Mouse (Mus musculus): ENCODE measurements around the gene Sval3. TPM values are rescaled to one million over a fixed set of nuclear protein-coding genes. Genes with fewer than 3 reads are reported as not detected.

Gene Sval3
- total RNA-seq (2014; rRNA removed) = not detected in 2 replicates
- not detected in 2 replicates for polyA plus RNA-seq (2015; fragmentation: Nextera tagmentation; extraction: Ambion mirVana)

DNA sequence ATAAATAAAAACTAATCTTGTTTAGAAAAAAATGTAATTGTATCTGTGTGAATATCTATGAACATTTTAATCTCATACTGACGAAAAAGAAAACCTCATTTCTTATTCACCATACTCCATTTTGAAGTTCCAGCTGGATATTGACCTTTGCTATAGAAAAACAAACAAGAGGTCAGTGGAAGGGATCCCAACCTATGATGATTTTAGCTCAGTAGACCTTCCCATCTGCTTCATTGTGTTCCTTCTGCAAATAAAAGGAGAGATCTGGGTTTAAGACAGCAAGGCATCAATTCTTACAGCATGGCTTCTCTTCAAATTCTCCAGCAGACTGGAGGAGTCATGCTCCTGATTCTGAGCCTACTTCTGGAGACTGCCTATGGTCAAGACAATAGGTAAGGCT is at the start of gene Sval3:
TSS of gene Sval3 (plus strand) at position 301 of the 400 bp plus-strand sequence.
- no peak for DNase-seq
- H3K27me3 ChIP-seq (ENCODE audit: insufficient read depth, low read length) = no peaks in the 10 kb centered on the region
- H3K4me3 ChIP-seq (ENCODE audit: low read depth, low read length) = no peak within 1 kb of the TSS
- H3K4me2 ChIP-seq (ENCODE audit: low read depth) = no peak within 1 kb of the TSS
- no peaks in the 10 kb centered on the region for H3K36me3 ChIP-seq (ENCODE audit: insufficient read depth)
- no peaks in the 10 kb centered on the region for H3K4me1 ChIP-seq (ENCODE audit: insufficient read depth)
- no peaks in the 10 kb centered on the region for H3K9me3 ChIP-seq (ENCODE audit: low read length)
- ATAC-seq = no peak
- WGBS = 67% methylated on average over 1 of the region's 1 CpGs
- no peak within 1 kb of the TSS for H3K9ac ChIP-seq
- H3K27ac ChIP-seq (ENCODE audit: low read depth, low read length) = no peak within 1 kb of the TSS
- no peak for TF ChIP-seq CTCF (IDR thresholded peaks at IDR 0.05; ENCODE audit: low read depth)

DNA sequence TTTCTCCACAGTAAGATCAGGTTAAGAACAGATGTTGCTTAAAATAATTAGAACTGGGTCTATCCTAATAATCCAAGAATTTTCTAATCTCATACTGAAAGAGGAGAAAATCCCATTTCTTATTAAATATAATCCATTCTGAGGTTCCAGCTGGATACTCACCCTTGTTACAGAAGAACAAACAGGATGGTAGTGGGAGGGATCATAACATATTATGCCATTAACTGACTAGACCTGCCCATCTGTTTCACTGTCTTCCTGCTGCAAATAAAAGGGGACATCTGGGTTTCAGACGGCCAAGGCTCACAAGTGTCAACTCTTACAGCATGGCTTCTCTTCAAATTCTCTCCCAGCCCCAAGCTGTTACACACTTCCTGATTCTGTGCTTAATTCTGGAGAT is 16.6 kb upstream of the Sval3 start, which contains the start of gene Sval1:
TSS of gene Sval1 (plus strand) at position 301 of the 400 bp plus-strand sequence.
- H3K4me3 ChIP-seq (ENCODE audit: low read depth, low read length) = no peak within 1 kb of the TSS
- DNase-seq (no peak), ATAC-seq (no peak)
- no peak within 1 kb of the TSS for H3K27ac ChIP-seq (ENCODE audit: low read depth, low read length)
- no peaks in the 10 kb centered on the region for H3K27me3 ChIP-seq (ENCODE audit: insufficient read depth, low read length)
- no peaks in the 10 kb centered on the region for H3K36me3 ChIP-seq (ENCODE audit: insufficient read depth)
- no peak within 1 kb of the TSS for H3K9ac ChIP-seq
- no peaks in the 10 kb centered on the region for H3K9me3 ChIP-seq (ENCODE audit: low read length)
- no peaks in the 10 kb centered on the region for H3K4me1 ChIP-seq (ENCODE audit: insufficient read depth)
- H3K4me2 ChIP-seq (ENCODE audit: low read depth) = no peak within 1 kb of the TSS
- no peak for TF ChIP-seq CTCF (IDR thresholded peaks at IDR 0.05; ENCODE audit: low read depth)
- 74% methylated on average over 1 of the region's 1 CpGs for WGBS

Other genes with a start within 250 kb of the Sval3 start
- gene Olfr459, start 193.0 kb upstream of the Sval3 start, total RNA-seq (2014; rRNA removed) = not detected in 2 replicates
- not detected in 2 replicates for gene Olfr459, start 193.0 kb upstream of the Sval3 start, polyA plus RNA-seq (2015; fragmentation: Nextera tagmentation; extraction: Ambion mirVana)
- gene Pip, start 120.6 kb upstream of the Sval3 start, total RNA-seq (2014; rRNA removed) = not detected in 2 replicates
- gene Pip, start 120.6 kb upstream of the Sval3 start, polyA plus RNA-seq (2015; fragmentation: Nextera tagmentation; extraction: Ambion mirVana) = not detected in 2 replicates
- not detected in 2 replicates for gene Sval2, start 115.2 kb upstream of the Sval3 start, total RNA-seq (2014; rRNA removed)
- 0.26 TPM in 1 of 2 replicates, not detected in the other for gene Sval2, start 115.2 kb upstream of the Sval3 start, polyA plus RNA-seq (2015; fragmentation: Nextera tagmentation; extraction: Ambion mirVana)
- not detected in 2 replicates for gene Sval1, start 16.5 kb upstream of the Sval3 start, total RNA-seq (2014; rRNA removed)
- gene Sval1, start 16.5 kb upstream of the Sval3 start, polyA plus RNA-seq (2015; fragmentation: Nextera tagmentation; extraction: Ambion mirVana) = not detected in 2 replicates
- not detected in 2 replicates for gene Sva, start 70.3 kb downstream of the Sval3 start, total RNA-seq (2014; rRNA removed)
- gene Sva, start 70.3 kb downstream of the Sval3 start, polyA plus RNA-seq (2015; fragmentation: Nextera tagmentation; extraction: Ambion mirVana) = not detected in 2 replicates
- gene Tas2r139, start 172.8 kb downstream of the Sval3 start, total RNA-seq (2014; rRNA removed) = not detected in 2 replicates
- gene Tas2r139, start 172.8 kb downstream of the Sval3 start, polyA plus RNA-seq (2015; fragmentation: Nextera tagmentation; extraction: Ambion mirVana) = not detected in 2 replicates
- not detected in 2 replicates for gene Tas2r144, start 247.2 kb downstream of the Sval3 start, total RNA-seq (2014; rRNA removed)
- gene Tas2r144, start 247.2 kb downstream of the Sval3 start, polyA plus RNA-seq (2015; fragmentation: Nextera tagmentation; extraction: Ambion mirVana) = not detected in 2 replicates